Mouse (Mus musculus) embryonic facial prominence, embryonic 11.5 days (tissue): Measurements from ENCODE around the gene Notch4. TPM values are rescaled to one million over a fixed set of nuclear protein-coding genes. Genes with fewer than 3 reads are reported as not detected.

Experiments used
- ATAC-seq: fragments of 200-750 bp; cut with Nextera tagmentation; replicated peaks from 2 replicates; pipeline ENCODE4 v1.8.0; 2017; ENCODE audit warnings: low read depth; ENCODE audit not compliant: insufficient number of reproducible peaks, low FRiP score, low TSS enrichment
- DNase-seq: peaks from one replicate; pipeline ENCODE4 v3.0.0-alpha.2; 2015; ENCODE audit warnings: low spot score
- H3K27ac ChIP-seq: fragments of 300-500 bp; sonication (generic); replicated peaks from 2 replicates; pipeline ENCODE4 v1.5.1; 2014; ENCODE audit warnings: mild to moderate bottlenecking, low read depth, low read length, control low read depth
- H3K27me3 ChIP-seq: fragments of 300-500 bp; sonication (generic); 2 replicates; pipeline ENCODE4 v1.6.1; 2014; ENCODE audit warnings: mild to moderate bottlenecking, low read length, moderate library complexity, mixed read lengths; ENCODE audit not compliant: control insufficient read depth, insufficient read depth
- H3K36me3 ChIP-seq: fragments of 300-500 bp; sonication (generic); replicated peaks from 2 replicates; pipeline ENCODE4 v1.6.1; 2014; ENCODE audit warnings: low read depth, mild to moderate bottlenecking, low read length, moderate library complexity, mixed read lengths; ENCODE audit not compliant: control insufficient read depth, insufficient read depth
- H3K4me1 ChIP-seq: fragments of 300-500 bp; sonication (generic); 2 replicates; pipeline ENCODE4 v1.6.1; 2014; ENCODE audit warnings: low read length, mixed read lengths; ENCODE audit not compliant: control insufficient read depth, insufficient read depth
- H3K4me2 ChIP-seq: fragments of 300-500 bp; sonication (generic); 2 replicates; pipeline ENCODE4 v1.6.1; 2014; ENCODE audit warnings: low read depth, mild to moderate bottlenecking, control low read depth, low read length, moderate library complexity
- H3K4me3 ChIP-seq: fragments of 300-500 bp; sonication (generic); 2 replicates; pipeline ENCODE4 v1.5.1; 2014; ENCODE audit warnings: low read depth, low read length, control low read depth
- H3K9ac ChIP-seq: fragments of 300-500 bp; sonication (generic); replicated peaks from 2 replicates; pipeline ENCODE4 v1.6.1; 2014; ENCODE audit warnings: mild to moderate bottlenecking, control low read depth, low read length
- H3K9me3 ChIP-seq: fragments of 300-500 bp; sonication (generic); replicated peaks from 2 replicates; pipeline ENCODE4 v1.6.1; 2016; ENCODE audit warnings: mild to moderate bottlenecking, low read length, inconsistent platforms, mixed read lengths; ENCODE audit not compliant: control insufficient read depth
- WGBS: fragments of 180-500 bp; shearing (Covaris S2); extraction: QIAGEN DNeasy Blood & Tissue Kit; methylation state at CpG from one replicate; pipeline ENCODE4 v1.1.7; 2014; 5-methylcytosine and 5-hydroxymethylcytosine counted together
- polyA plus RNA-seq: library from polyadenylated mRNA; unstranded; fragments of >200 nt; fragmentation: Nextera tagmentation; extraction: Ambion mirVana; gene quantifications from 2 replicates; pipeline ENCODE4 v1.2.1, GENCODE M21; 2014

The Notch4 gene
- polyA plus RNA-seq, 1 experiment from 2014 or later = 4.8 TPM

GRCm38 (mm10) chr17:34623161-34623560 lies 59.1 kb downstream of the Notch4 start:
- no peaks in the 10 kb centered on the region for H3K9me3 ChIP-seq
- ATAC-seq = no peak

GRCm38 (mm10) chr17:34624981-34625380 lies 60.9 kb downstream of the Notch4 start:
- no peak overlapping the region for H3K4me2 ChIP-seq
- H3K9ac ChIP-seq = no peak overlapping the region
- 95% methylated on average over 3 of the region's 3 CpGs for WGBS
- peaks cover 9% of the 10 kb centered on the region for H3K4me1 ChIP-seq
- H3K9me3 ChIP-seq = no peaks in the 10 kb centered on the region
- no peak overlapping the region for H3K4me3 ChIP-seq
- ATAC-seq = no peak
- peaks cover 5% of the 10 kb centered on the region for H3K27me3 ChIP-seq
- no peak overlapping the region for H3K27ac ChIP-seq
- no peaks in the 10 kb centered on the region for H3K36me3 ChIP-seq
- no peak for DNase-seq

More at GRCm38 (mm10) chr17:34623161-34623560, 59.1 kb downstream of the Notch4 start:
- DNase-seq = no peak
- Histone ChIP-seq H3K4me1 (peaks cover 4% of the 10 kb centered on the region), H3K36me3 (no peaks in the 10 kb centered on the region), H3K4me3 (no peak overlapping the region), H3K4me2 (no peak overlapping the region), H3K27me3 (no peaks in the 10 kb centered on the region), H3K9ac (no peak overlapping the region), H3K27ac (no peak overlapping the region)
- WGBS = 80% methylated on average over 9 of the region's 9 CpGs

DNA sequence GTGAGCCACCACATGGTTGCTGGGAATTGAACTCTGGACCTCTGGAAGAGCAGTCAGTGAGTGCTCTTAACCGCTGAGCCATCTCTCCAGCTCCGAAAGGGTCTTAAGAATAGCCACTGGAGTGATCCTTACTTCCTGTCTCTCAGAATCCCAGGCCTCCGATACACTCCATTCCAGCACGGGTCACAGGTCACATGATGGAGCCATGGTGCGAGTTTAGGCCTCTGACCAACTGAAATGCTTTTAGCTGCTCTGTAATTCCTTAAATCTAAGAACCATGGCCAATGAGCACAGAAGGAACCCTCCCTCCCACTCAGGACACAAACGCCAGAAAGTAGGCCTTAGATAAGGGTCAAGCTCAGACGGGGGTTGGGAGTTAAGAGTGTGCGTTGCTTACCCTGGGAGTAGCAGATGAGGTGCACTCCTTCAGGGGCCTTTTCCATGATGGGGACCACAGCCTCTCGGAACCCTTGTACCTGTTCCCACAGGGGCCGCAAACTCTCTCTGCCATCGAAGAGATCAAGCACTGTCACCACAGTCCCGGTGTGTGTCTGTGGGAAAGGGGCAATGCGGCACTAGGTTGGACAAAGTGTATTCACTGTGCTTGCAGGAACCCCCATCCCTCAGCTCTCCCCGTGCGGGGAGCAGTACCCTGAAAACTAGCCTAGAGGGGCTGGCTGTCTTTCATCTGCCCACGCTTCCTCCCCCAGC lies 62.1 kb downstream of the Notch4 start:
- 51% methylated on average over 16 of the region's 16 CpGs for WGBS
- no peak for DNase-seq
- Histone ChIP-seq H3K4me1 (peaks cover 15% of the 10 kb centered on the region), H3K4me3 (peak overlapping the region; percentile 53), H3K36me3 (no peaks in the 10 kb centered on the region), H3K27ac (0 out of 2 replicates have a peak overlapping the region, but pooled peaks have one; percentile 13), H3K4me2 (peak overlapping the region; percentile 92), H3K27me3 (peaks cover 17% of the 10 kb centered on the region), H3K9ac (peak overlapping the region; percentile 74), H3K9me3 (no peaks in the 10 kb centered on the region)
- no peak for ATAC-seq

GRCm38 (mm10) chr17:34626773-34627092 lies 62.7 kb downstream of the Notch4 start:
- H3K4me3 ChIP-seq = peak overlapping the region; percentile 53
- peak overlapping the region; percentile 74 for H3K9ac ChIP-seq
- H3K4me2 ChIP-seq = peak overlapping the region; percentile 92
- H3K27me3 ChIP-seq = peaks cover 22% of the 10 kb centered on the region
- WGBS = under 1% methylated on average over 18 of the region's 18 CpGs
- no peaks in the 10 kb centered on the region for H3K36me3 ChIP-seq
- H3K27ac ChIP-seq = 0 out of 2 replicates have a peak overlapping the region, but pooled peaks have one; percentile 13
- ATAC-seq (peak; percentile 5; the same call in 1 of the 2 replicates), DNase-seq (peak; percentile 70)
- H3K9me3 ChIP-seq = no peaks in the 10 kb centered on the region
- peaks cover 17% of the 10 kb centered on the region for H3K4me1 ChIP-seq

- peak overlapping the region; percentile 53 for H3K4me3 ChIP-seq
- H3K9me3 ChIP-seq = no peaks in the 10 kb centered on the region
- peaks cover 18% of the 10 kb centered on the region for H3K4me1 ChIP-seq
- H3K27ac ChIP-seq = peak overlapping the region; percentile 80
- DNase-seq (peak; percentile 92), ATAC-seq (peak; percentile 47)
- H3K36me3 ChIP-seq = no peaks in the 10 kb centered on the region
- peak overlapping the region; percentile 92 for H3K4me2 ChIP-seq
- H3K27me3 ChIP-seq = peaks cover 25% of the 10 kb centered on the region
- H3K9ac ChIP-seq = peak overlapping the region; percentile 74
- WGBS = under 1% methylated on average over 43 of the region's 45 CpGs
These were observed 63.2 kb downstream of the Notch4 start for GRCm38 (mm10) chr17:34627093-34627942.

- peak; percentile 33 for DNase-seq
These were observed 64.0 kb downstream of the Notch4 start, which contains the start of gene Ppt2 for GRCm38 (mm10) chr17:34627943-34628643. TSS of gene Ppt2 (minus strand) at chr17:34628510.

GRCm38 (mm10) chr17:34628644-34628967 lies 64.5 kb downstream of the Notch4 start:
- 15% methylated on average over 5 of the region's 5 CpGs for WGBS
- Histone ChIP-seq H3K4me2 (peak overlapping the region; percentile 92), H3K27ac (no peak overlapping the region), H3K9ac (peak overlapping the region; percentile 74), H3K27me3 (peaks cover 31% of the 10 kb centered on the region), H3K4me3 (peak overlapping the region; percentile 53; the same call in 1 of the 2 replicates), H3K36me3 (no peaks in the 10 kb centered on the region), H3K9me3 (no peaks in the 10 kb centered on the region), H3K4me1 (peaks cover 18% of the 10 kb centered on the region)
- DNase-seq (no peak), ATAC-seq (no peak)

More at GRCm38 (mm10) chr17:34627943-34628643, 64.0 kb downstream of the Notch4 start, which contains the start of gene Ppt2:
- H3K27ac ChIP-seq = peak within 1 kb of the TSS; percentile 80
- H3K4me1 ChIP-seq = peaks cover 18% of the 10 kb centered on the region
- no peaks in the 10 kb centered on the region for H3K36me3 ChIP-seq
- H3K9me3 ChIP-seq = no peaks in the 10 kb centered on the region
- H3K4me2 ChIP-seq = peak within 1 kb of the TSS; percentile 92
- ATAC-seq = no peak
- peaks cover 29% of the 10 kb centered on the region for H3K27me3 ChIP-seq
- WGBS = 4% methylated on average over 29 of the region's 29 CpGs
- peak within 1 kb of the TSS; percentile 74 for H3K9ac ChIP-seq
- peak within 1 kb of the TSS; percentile 53 for H3K4me3 ChIP-seq
